Mouse (Mus musculus) bone marrow, adult 2 months (tissue): ENCODE data around the gene Cacna1b.

ENCODE experiments used
- CTCF ChIP-seq: fragments of 200-500 bp; IDR thresholded peaks from 2 replicates; pipeline ENCODE4 v1.5.1; 2011; ENCODE audit warnings: low read length, control low read depth; ENCODE audit not compliant: control insufficient read depth, insufficient read depth
- POLR2A ChIP-seq: fragments of 200-500 bp; IDR thresholded peaks from 2 replicates; pipeline ENCODE4 v1.6.1; 2011; ENCODE audit warnings: low read depth, mild to moderate bottlenecking, control low read depth, low read length, borderline replicate concordance; ENCODE audit not compliant: control insufficient read depth

DNA sequence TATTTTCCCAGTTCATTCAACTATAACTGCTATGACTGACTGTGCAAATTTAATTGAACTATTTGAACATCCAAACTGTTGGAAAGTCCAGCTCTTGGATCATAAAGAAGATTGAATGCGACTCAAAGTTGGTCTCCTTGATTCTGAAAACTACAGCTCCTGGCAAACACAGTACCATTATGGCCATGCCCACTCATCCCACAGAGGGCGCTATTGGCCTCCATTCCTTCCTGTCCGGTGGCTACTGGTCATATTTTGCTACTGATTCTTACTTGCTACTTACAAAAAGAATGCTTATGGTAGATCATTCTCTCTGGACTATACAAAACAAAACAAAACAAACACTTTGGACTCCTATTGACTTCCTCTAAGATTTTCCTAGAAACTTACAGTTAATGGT is 188.3 kb downstream of the Cacna1b start:
- TF ChIP-seq CTCF, result peak; percentile 70
- TF ChIP-seq POLR2A, result no peak
